Comparison of ENCODE assay signal across 25 mouse cellular contexts in genomic region chr2:180187362-180187761, GRCm38 (mm10).
"Had no signal": no experiment of that assay in that cellular context is flagged by ENCODE, and none has a peak within 500 bp of the region (broad histone marks: within the 10 kb centered on the region; RNA-seq: fewer than 3 reads in every experiment).

No protein-coding gene starts in this region.

- H3K9me3 ChIP-seq: heart, embryonic 13.5 days; heart, embryonic 15.5 days; hindbrain, embryonic 13.5 days; intestine, embryonic 15.5 days; limb, embryonic 10.5 days; limb, embryonic 12.5 days; liver, embryonic 13.5 days; liver, embryonic 15.5 days had no signal

- H3K36me3 ChIP-seq: hindbrain, embryonic 13.5 days; liver, embryonic 13.5 days; liver, embryonic 15.5 days had no signal

- H3K27ac ChIP-seq: gastrocnemius, adult 2 months; heart, adult 2 months; heart, embryonic 13.5 days; heart, embryonic 15.5 days; hindbrain, embryonic 13.5 days; intestine, embryonic 15.5 days; left cerebral cortex, adult 2 months; limb, embryonic 10.5 days; limb, embryonic 12.5 days; liver, embryonic 13.5 days; liver, embryonic 15.5 days had no signal

- H3K4me2 ChIP-seq: heart, embryonic 11.5 days; heart, embryonic 13.5 days; heart, embryonic 15.5 days; hindbrain, embryonic 13.5 days; intestine, embryonic 15.5 days; limb, embryonic 12.5 days; liver, embryonic 11.5 days; liver, embryonic 13.5 days; liver, embryonic 15.5 days had no signal

- DNase-seq: gastrocnemius, adult 2 months; gastrocnemius, postnatal 10 days; gastrocnemius, postnatal 25 days; heart, adult 2 months; heart, postnatal 4 days; kidney, adult 18-20 months; kidney, adult 8-10 months; kidney, postnatal 10 days; kidney, postnatal 25 days; kidney, postnatal 4 days; liver; liver, embryonic 13.5 days had no signal

- ATAC-seq: hindbrain, embryonic 16.5 days; inflammation-experienced regulatory T-cells, adult 6 months; intestine, embryonic 15.5 days; intestine, postnatal 0 days had no signal

- H3K27me3 ChIP-seq: heart, embryonic 13.5 days; heart, embryonic 15.5 days; hindbrain, embryonic 13.5 days; intestine, embryonic 15.5 days; limb, embryonic 12.5 days; liver, embryonic 13.5 days; liver, embryonic 15.5 days had no signal

- H3K4me3 ChIP-seq: gastrocnemius, adult 2 months; heart, adult 2 months; heart, embryonic 13.5 days; heart, embryonic 15.5 days; hindbrain, embryonic 13.5 days; intestine, embryonic 15.5 days; left cerebral cortex, adult 2 months; limb, embryonic 10.5 days; limb, embryonic 12.5 days; liver, embryonic 13.5 days; liver, embryonic 15.5 days had no signal

- H3K4me1 ChIP-seq: heart, embryonic 13.5 days; heart, embryonic 15.5 days; intestine, embryonic 15.5 days; limb, embryonic 12.5 days; liver, embryonic 13.5 days; liver, embryonic 15.5 days had no signal

- H3K9ac ChIP-seq: heart, embryonic 13.5 days; heart, embryonic 15.5 days; intestine, embryonic 15.5 days; limb, embryonic 12.5 days; liver, embryonic 13.5 days; liver, embryonic 15.5 days had no signal
